ENCODE assay signal across 14 mouse cellular contexts in the genomic region with DNA sequence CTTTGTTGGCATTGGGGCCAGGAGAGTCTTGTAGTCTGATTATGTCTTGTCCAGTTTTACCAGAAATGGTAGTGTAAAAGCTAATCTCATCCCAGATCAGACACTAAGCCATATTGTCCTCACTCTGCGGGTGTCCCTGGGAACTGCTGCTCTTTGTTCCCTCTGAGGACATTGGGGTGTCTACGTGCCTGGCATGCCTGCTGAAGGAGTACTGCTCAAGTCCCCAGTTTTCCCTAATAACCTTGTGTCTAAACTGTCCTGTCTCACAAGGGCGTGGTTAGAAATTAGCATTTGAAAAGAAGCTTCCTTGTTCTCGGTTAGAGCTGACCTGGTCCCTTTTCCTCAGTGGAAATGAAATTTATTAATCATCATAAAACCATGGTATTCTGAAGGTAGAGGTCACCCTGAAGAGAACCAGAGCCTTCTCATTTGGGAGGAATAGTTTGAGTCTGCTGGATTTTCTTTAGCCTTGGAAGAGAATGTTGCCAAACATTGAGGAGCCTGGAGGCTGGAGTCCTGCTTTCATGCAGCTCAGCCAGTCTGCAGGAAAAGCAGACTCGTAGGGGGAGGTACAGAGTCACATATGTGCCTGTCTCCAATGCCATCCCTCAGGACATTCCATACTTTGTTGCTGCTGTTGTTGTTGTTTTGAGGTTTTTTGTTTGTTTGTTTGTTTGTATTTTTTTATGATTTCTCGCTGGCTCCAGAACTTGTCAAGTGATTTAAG.
DNase-seq lines count a peak whose midpoint lies in the region; ATAC-seq and TF ChIP-seq lines count a peak whose summit lies in the region.
"Had no signal": no experiment of that assay in that cellular context is flagged by ENCODE, and none has a peak within 500 bp of the region (broad histone marks: within the 10 kb centered on the region; RNA-seq: fewer than 3 reads in every experiment).

No protein-coding gene starts in this region.

- peak; percentile 79 for ATAC-seq in hindbrain, embryonic 13.5 days (ENCODE audit: low FRiP score)
- ATAC-seq in neural tube, embryonic 12.5 days (ENCODE audit: low FRiP score, low read depth): peak; percentile 91

- H3K27me3 ChIP-seq in hindbrain, embryonic 13.5 days: no peaks in the 10 kb centered on the region
- no peaks in the 10 kb centered on the region for H3K27me3 ChIP-seq in neural tube, embryonic 12.5 days (replicated peaks)
- no peaks in the 10 kb centered on the region for H3K27me3 ChIP-seq in kidney, adult 2 months (replicated peaks; ENCODE audit: control insufficient read depth, insufficient read depth, low read length)
- H3K27me3 ChIP-seq: heart, embryonic 12.5 days had no signal

- H3K9ac ChIP-seq in hindbrain, embryonic 13.5 days: no peak overlapping the region
- no peak overlapping the region for H3K9ac ChIP-seq in neural tube, embryonic 12.5 days
- H3K9ac ChIP-seq: heart, embryonic 12.5 days; liver, embryonic 14.5 days had no signal

- no peaks in the 10 kb centered on the region for H3K36me3 ChIP-seq in hindbrain, embryonic 13.5 days
- no peaks in the 10 kb centered on the region for H3K36me3 ChIP-seq in neural tube, embryonic 12.5 days
- H3K36me3 ChIP-seq in kidney, adult 2 months (ENCODE audit: control insufficient read depth, insufficient read depth, low read length): no peaks in the 10 kb centered on the region
- H3K36me3 ChIP-seq: heart, embryonic 12.5 days had no signal

- no peak for TF ChIP-seq CTCF in kidney, adult 2 months (conservative IDR thresholded peaks at IDR 0.05; ENCODE audit: insufficient read depth, insufficient read length, low read depth, low read length)

- TF ChIP-seq POLR2A in kidney, adult 2 months (IDR thresholded peaks at IDR 0.05; ENCODE audit: low read depth, low read length): no peak

- DNase-seq in cerebellum, adult 9-10 months: peak; percentile 29
- no peak for DNase-seq in cerebellum, adult 8-10 months
- DNase-seq in cerebellum, postnatal 25 days: peak; percentile 15 to 29
- no peak for DNase-seq in urinary bladder, adult 2 months (ENCODE audit: low spot score)
- no peak for DNase-seq in kidney, adult 2 months
- no peak for DNase-seq in kidney, adult 11 months
- DNase-seq: adrenal gland, postnatal 10 days; kidney, postnatal 36 days; lung, postnatal 4 days; thymus, postnatal 25 days had no signal

- peaks cover 28% of the 10 kb centered on the region for H3K4me1 ChIP-seq in hindbrain, embryonic 13.5 days (replicated peaks)
- peaks cover 17% of the 10 kb centered on the region for H3K4me1 ChIP-seq in neural tube, embryonic 12.5 days
- no peaks in the 10 kb centered on the region for H3K4me1 ChIP-seq in kidney, adult 2 months (ENCODE audit: control insufficient read depth, insufficient read depth, low read length)
- H3K4me1 ChIP-seq: heart, embryonic 12.5 days had no signal

- peak overlapping the region; percentile 71; the same call in 1 of the 2 replicates for H3K27ac ChIP-seq in hindbrain, embryonic 13.5 days
- H3K27ac ChIP-seq in neural tube, embryonic 12.5 days: no peak overlapping the region
- H3K27ac ChIP-seq in kidney, adult 2 months (ENCODE audit: insufficient read depth, low read depth, low read length): no peak overlapping the region
- H3K27ac ChIP-seq: liver, embryonic 14.5 days had no signal

- WGBS in hindbrain, embryonic 13.5 days: 18% methylated on average over 6 of the region's 6 CpGs
- 23% methylated on average over 6 of the region's 6 CpGs for WGBS in neural tube, embryonic 12.5 days
- 71% methylated on average over 6 of the region's 6 CpGs for WGBS in kidney, adult 2 months

- H3K4me3 ChIP-seq in hindbrain, embryonic 13.5 days: no peak overlapping the region
- H3K4me3 ChIP-seq in neural tube, embryonic 12.5 days: no peak overlapping the region
- H3K4me3 ChIP-seq in kidney, adult 2 months (ENCODE audit: insufficient read depth, low read depth, low read length): no peak overlapping the region
- H3K4me3 ChIP-seq: heart, embryonic 12.5 days had no signal

- no peak overlapping the region for H3K4me2 ChIP-seq in hindbrain, embryonic 13.5 days
- no peak overlapping the region for H3K4me2 ChIP-seq in neural tube, embryonic 12.5 days (replicated peaks)
- H3K4me2 ChIP-seq: heart, embryonic 12.5 days had no signal

- no peaks in the 10 kb centered on the region for H3K9me3 ChIP-seq in hindbrain, embryonic 13.5 days
- no peaks in the 10 kb centered on the region for H3K9me3 ChIP-seq in neural tube, embryonic 12.5 days
- H3K9me3 ChIP-seq: heart, embryonic 12.5 days had no signal

Comparison
In these comparisons a context has a peak if more than half of its experiments do, and no peak if none do; other contexts are left out.
1. DNase-seq: peak in cerebellum, adult 9-10 months (single experiment) and cerebellum, postnatal 25 days (2 of 2); none in cerebellum, adult 8-10 months (single experiment), urinary bladder, adult 2 months (single experiment), kidney, adult 2 months (single experiment) and kidney, adult 11 months (single experiment).